Mouse (Mus musculus) forebrain, embryonic 15.5 days (tissue): ENCODE measurements around the gene Atad1. TPM values are rescaled to one million over a fixed set of nuclear protein-coding genes. Genes with fewer than 3 reads are reported as not detected.

Source experiments
- ATAC-seq: fragments of 200-750 bp; cut with Nextera tagmentation; replicated peaks from 2 replicates; pipeline ENCODE4 v1.8.0; 2017; ENCODE audit warnings: mild to moderate bottlenecking, moderate TSS enrichment, moderate library complexity
- H3K27ac ChIP-seq: fragments of 300-500 bp; sonication (generic); replicated peaks from 2 replicates; pipeline ENCODE4 v1.5.1; 2015; ENCODE audit warnings: mild to moderate bottlenecking, inconsistent platforms
- H3K27me3 ChIP-seq: fragments of 300-500 bp; sonication (generic); 2 replicates; pipeline ENCODE4 v1.6.1; 2015; ENCODE audit warnings: inconsistent platforms
- H3K36me3 ChIP-seq: fragments of 300-500 bp; sonication (generic); 2 replicates; pipeline ENCODE4 v1.6.1; 2015; ENCODE audit warnings: mild to moderate bottlenecking, inconsistent platforms
- H3K4me1 ChIP-seq: fragments of 300-500 bp; sonication (generic); 2 replicates; pipeline ENCODE4 v1.6.1; 2015; ENCODE audit warnings: inconsistent platforms
- H3K4me2 ChIP-seq: fragments of 300-500 bp; sonication (generic); replicated peaks from 2 replicates; pipeline ENCODE4 v1.6.1; 2015; ENCODE audit warnings: mild to moderate bottlenecking, inconsistent platforms
- H3K4me3 ChIP-seq: fragments of 300-500 bp; sonication (generic); 2 replicates; pipeline ENCODE4 v1.5.1; 2015; ENCODE audit warnings: mild to moderate bottlenecking, inconsistent platforms
- H3K9ac ChIP-seq: fragments of 300-500 bp; sonication (generic); replicated peaks from 2 replicates; pipeline ENCODE4 v1.6.1; 2015; ENCODE audit warnings: mild to moderate bottlenecking, inconsistent platforms
- H3K9me3 ChIP-seq: fragments of 300-500 bp; sonication (generic); 2 replicates; pipeline ENCODE4 v1.6.1; 2016; ENCODE audit warnings: inconsistent platforms
- WGBS: fragments of 180-500 bp; shearing (Covaris S2); methylation state at CpG from one replicate; pipeline ENCODE4 v1.1.7; 2015; ENCODE audit warnings: mixed read lengths; 5-methylcytosine and 5-hydroxymethylcytosine counted together
- polyA plus RNA-seq: library from polyadenylated mRNA; unstranded; fragments of >200 nt; fragmentation: Nextera tagmentation; extraction: Ambion mirVana; gene quantifications from 2 replicates; pipeline ENCODE4 v1.2.1, GENCODE M21; 2015

Atad1 gene
- polyA plus RNA-seq, 1 experiment from 2014 or later = 120 TPM

DNA sequence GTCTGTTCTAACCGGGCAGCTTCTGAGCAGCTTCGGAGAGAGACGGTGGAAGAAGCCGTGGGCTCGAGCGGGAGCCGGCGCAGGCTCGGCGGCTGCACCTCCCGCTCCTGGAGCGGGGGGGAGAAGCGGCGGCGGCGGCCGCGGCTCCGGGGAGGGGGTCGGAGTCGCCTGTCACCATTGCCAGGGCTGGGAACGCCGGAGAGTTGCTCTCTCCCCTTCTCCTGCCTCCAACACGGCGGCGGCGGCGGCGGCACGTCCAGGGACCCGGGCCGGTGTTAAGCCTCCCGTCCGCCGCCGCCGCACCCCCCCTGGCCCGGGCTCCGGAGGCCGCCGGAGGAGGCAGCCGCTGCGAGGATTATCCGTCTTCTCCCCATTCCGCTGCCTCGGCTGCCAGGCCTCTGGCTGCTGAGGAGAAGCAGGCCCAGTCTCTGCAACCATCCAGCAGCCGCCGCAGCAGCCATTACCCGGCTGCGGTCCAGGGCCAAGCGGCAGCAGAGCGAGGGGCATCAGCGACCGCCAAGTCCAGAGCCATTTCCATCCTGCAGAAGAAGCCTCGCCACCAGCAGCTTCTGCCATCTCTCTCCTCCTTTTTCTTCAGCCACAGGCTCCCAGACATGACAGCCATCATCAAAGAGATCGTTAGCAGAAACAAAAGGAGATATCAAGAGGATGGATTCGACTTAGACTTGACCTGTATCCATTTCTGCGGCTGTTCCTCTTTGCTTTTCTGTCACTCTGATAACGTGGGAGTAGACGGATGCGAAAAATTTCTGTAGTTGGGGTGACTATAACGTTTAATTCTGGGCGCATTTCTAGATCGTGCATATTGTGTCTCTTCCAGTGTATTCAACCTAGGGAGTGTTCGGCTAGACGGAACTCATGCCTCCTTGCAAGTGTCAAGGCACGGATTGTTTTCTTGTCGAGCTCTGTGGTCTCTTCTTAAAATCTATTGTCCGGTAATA, 18.5 kb upstream of the Atad1 start:
- Histone ChIP-seq H3K27me3 (0 out of 2 replicates have a peak, but pooled peaks cover 3% of the 10 kb centered on the region), H3K27ac (peak overlapping the region; percentile 99), H3K36me3 (no peaks in the 10 kb centered on the region), H3K4me3 (peak overlapping the region; percentile 92), H3K9ac (peak overlapping the region; percentile 98), H3K4me2 (peak overlapping the region; percentile 67), H3K4me1 (peaks cover 46% of the 10 kb centered on the region), H3K9me3 (no peaks in the 10 kb centered on the region)
- WGBS = under 1% methylated on average over 67 of the region's 69 CpGs
- ATAC-seq = peak; percentile 14

DNA sequence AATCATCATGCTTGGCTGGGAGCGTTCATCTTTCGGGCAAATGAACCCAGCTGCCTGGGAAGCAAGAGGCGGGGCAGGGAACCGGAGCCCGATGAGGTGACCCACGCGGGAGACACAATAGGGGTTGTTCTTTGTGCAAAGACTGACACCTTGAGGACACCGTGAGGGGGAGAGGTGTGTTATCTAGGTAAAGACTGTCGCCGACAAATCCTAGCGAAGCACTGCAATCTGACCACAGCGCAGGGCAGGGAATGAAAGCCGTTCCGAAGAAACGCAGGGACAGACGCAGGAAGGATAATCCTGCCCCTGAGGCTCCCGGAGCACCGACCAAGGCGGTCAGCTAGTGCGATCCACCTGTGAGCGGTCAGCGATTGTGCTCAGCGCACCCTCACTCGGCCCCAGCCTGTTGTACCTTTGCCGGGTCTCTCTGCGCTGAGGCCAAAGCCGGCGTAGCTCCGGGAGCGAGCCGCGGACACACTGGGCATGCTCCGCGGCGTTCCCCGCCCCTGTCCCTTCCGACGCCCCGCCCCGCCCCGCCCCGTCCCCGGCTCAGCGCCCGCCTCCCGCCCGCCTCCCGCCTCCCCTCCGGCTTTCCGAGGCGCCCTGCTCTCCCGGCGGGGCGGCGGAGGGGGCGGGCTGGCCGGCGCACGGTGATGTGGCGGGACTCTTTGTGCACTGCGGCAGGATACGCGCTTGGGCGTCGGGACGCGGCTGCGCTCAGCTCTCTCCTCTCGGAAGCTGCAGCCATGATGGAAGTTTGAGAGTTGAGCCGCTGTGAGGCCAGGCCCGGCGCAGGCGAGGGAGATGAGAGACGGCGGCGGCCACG, 17.5 kb upstream of the Atad1 start, which contains the start of gene Pten:
TSS of gene Pten (plus strand) at position 598 of the 826 bp plus-strand sequence.
- under 1% methylated on average over 52 of the region's 77 CpGs for WGBS
- H3K4me2 ChIP-seq = peak within 1 kb of the TSS; percentile 72
- peak within 1 kb of the TSS; percentile 92 for H3K4me3 ChIP-seq
- H3K27me3 ChIP-seq = 0 out of 2 replicates have a peak, but pooled peaks cover 3% of the 10 kb centered on the region
- H3K36me3 ChIP-seq = no peaks in the 10 kb centered on the region
- peaks cover 38% of the 10 kb centered on the region for H3K4me1 ChIP-seq
- H3K9me3 ChIP-seq = no peaks in the 10 kb centered on the region
- H3K9ac ChIP-seq = peak within 1 kb of the TSS; percentile 98
- H3K27ac ChIP-seq = peak within 1 kb of the TSS; percentile 99
- peak; percentile 90 for ATAC-seq

DNA sequence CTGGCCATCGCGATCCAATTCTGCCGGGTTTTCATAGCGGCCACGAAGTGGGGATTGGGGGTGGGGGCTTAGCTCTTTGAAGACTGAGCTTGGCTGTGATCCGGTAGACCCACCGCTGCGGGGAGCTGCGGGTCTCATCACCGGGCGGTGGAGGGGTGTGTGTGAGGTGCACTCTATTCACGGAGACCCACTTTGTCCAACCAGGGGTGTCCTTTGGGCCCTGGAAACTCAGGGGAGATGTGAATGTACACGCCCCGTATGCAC, 17.0 kb upstream of the Atad1 start:
- under 1% methylated on average over 14 of the region's 14 CpGs for WGBS
- Histone ChIP-seq H3K4me1 (peaks cover 36% of the 10 kb centered on the region), H3K9me3 (no peaks in the 10 kb centered on the region), H3K4me3 (peak overlapping the region; percentile 92), H3K9ac (peak overlapping the region; percentile 74), H3K36me3 (no peaks in the 10 kb centered on the region), H3K27ac (peak overlapping the region; percentile 99), H3K27me3 (0 out of 2 replicates have a peak, but pooled peaks cover 3% of the 10 kb centered on the region), H3K4me2 (peak overlapping the region; percentile 72)
- ATAC-seq = peak; percentile 62

DNA sequence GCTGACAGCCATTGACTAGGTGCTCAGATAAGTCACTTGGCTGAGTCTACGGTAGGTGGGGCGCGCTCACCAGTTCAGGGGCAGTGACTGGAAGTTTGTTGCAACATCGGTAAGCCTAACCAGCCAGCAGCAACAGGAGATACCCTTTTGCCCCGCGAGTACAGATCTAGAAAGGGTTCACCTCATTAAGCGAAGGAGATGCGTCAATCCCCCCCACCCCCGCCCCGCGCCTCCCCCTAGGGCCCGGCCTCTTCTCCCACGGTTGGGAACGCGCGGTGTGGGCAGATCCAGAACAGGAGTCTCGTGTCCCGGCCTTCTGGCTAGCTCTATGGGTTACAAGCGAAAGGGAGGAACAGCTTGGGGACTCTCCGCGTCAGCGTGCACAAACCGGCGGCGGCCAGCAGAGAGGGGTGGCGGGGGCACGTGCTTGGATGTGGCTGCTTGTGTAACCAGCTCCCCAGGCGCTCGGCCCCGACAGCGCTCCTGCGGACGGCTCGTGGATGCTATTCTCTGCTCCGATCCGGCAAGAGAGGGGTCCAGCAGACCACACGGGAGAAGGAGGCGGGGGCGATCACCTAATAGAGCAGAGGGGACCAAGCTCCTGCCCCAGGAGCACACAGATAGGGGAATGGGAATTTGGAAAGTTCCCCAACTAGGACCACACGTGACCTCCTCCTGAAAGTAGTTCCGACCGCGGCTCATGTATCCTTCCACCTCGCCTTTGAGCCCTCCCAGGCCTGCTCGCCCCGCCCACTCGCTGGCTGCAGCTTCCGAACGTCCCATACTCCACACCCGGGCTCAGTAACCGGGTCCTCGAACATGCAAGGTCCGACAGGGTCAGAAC, 16.4 kb upstream of the Atad1 start:
- H3K9ac ChIP-seq = peak overlapping the region; percentile 74
- peak overlapping the region; percentile 72 for H3K4me2 ChIP-seq
- no peaks in the 10 kb centered on the region for H3K9me3 ChIP-seq
- peak overlapping the region; percentile 99 for H3K27ac ChIP-seq
- ATAC-seq = peak; percentile 78
- peak overlapping the region; percentile 92 for H3K4me3 ChIP-seq
- no peaks in the 10 kb centered on the region for H3K36me3 ChIP-seq
- H3K27me3 ChIP-seq = 0 out of 2 replicates have a peak, but pooled peaks cover 3% of the 10 kb centered on the region
- WGBS = under 1% methylated on average over 52 of the region's 53 CpGs
- H3K4me1 ChIP-seq = peaks cover 33% of the 10 kb centered on the region

DNA sequence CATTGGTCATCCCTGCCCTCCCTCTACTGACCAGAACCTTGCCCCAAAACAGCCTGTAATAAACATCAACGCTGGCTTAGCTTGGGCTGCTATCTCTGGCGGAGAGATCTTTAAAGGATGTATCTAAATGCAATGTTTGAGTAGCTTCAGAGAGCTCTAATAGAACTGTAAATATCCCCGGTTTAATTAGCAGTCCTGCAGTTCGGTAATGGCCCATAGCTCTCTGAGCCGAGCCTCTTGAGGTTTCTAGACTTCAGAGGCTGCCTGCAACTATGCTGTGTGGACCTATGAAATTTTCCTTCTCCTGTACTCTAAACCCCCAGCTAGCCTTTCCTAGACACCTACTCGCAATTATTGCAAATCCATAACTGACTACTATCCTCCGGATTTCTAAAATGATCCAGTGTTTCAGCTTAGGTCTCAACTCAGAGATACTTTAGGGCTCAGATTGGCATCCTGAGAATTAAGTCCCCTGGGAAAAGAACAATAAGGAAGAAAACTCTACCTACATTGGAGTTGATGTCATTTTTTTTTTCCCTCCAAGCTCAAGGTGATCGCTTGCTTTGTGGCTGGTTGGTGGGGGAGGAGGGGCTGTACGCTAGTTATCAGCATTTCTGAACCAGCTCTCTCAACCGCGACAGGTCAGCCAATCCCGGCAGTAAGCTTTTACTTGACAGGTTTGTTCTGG, 15.7 kb upstream of the Atad1 start:
- H3K27ac ChIP-seq = peak overlapping the region; percentile 99; the same call in 1 of the 2 replicates
- H3K9ac ChIP-seq = peak overlapping the region; percentile 74
- 3% methylated on average over 12 of the region's 12 CpGs for WGBS
- no peak for ATAC-seq
- no peaks in the 10 kb centered on the region for H3K9me3 ChIP-seq
- peak overlapping the region; percentile 72 for H3K4me2 ChIP-seq
- peak overlapping the region; percentile 92 for H3K4me3 ChIP-seq
- H3K36me3 ChIP-seq = no peaks in the 10 kb centered on the region
- peaks cover 26% of the 10 kb centered on the region for H3K4me1 ChIP-seq
- H3K27me3 ChIP-seq = 0 out of 2 replicates have a peak, but pooled peaks cover 3% of the 10 kb centered on the region

DNA sequence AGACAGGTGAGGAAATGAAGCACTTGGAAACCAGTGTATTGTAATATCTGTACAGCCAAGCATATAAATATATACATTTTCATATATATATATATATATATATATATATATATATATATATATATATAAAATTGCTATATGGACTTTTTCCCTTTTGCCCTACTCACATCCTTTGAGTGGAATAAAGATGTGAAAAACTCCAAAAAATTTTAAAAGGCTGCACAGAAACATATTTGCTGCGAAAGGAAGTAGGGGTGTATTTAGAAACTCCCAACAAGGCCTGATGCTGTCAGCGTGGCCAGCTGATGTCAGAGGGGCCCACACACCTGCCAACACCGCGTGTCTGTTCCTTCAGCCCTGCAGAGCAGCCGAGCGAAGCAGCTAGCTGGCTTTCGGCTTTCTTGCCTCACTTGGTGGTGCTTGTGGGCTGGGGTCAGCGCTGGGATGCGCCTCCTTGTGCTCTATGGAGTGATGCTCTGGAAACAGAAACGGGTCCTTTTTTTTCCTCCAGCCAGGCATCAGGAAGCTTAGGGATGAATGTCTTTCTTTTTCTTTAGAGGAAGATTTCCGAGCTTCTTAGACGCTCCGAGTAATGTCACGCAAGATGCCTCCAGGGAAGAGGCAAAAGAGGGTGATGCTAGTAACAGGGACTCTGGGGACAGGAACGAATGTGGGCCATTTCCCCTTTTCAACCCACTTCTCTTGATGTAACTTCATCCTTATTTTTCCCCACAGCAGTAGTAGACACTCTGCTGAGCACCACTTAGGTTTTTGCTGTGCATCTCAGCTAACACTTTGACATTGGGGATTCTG, 14.8 kb upstream of the Atad1 start:
- peaks cover 19% of the 10 kb centered on the region for H3K4me1 ChIP-seq
- peak overlapping the region; percentile 72; the same call in 1 of the 2 replicates for H3K4me2 ChIP-seq
- no peak overlapping the region for H3K27ac ChIP-seq
- no peaks in the 10 kb centered on the region for H3K9me3 ChIP-seq
- H3K36me3 ChIP-seq = no peaks in the 10 kb centered on the region
- no peak for ATAC-seq
- H3K4me3 ChIP-seq = no peak overlapping the region
- 0 out of 2 replicates have a peak, but pooled peaks cover 3% of the 10 kb centered on the region for H3K27me3 ChIP-seq
- no peak overlapping the region for H3K9ac ChIP-seq
- WGBS = 18% methylated on average over 15 of the region's 15 CpGs

DNA sequence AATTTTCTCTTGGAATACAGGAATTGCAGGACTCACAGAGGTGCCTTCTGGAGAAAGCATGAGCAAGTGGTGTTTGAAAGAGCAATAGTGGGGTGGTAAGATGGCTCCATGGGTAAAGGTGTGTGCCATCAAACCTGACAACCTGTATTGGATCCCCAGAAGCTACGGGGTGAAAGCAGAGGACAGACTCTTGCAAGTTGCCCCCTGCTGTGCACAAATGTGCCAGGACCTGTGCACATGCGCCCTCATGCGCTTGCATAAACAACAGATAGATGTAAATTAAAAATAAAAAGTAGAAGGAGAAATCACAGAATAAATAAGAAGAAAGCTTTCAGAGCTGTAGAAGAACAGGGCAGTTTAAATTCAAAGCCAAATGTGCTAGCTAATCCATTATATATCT, 13.8 kb upstream of the Atad1 start:
- Histone ChIP-seq H3K4me3 (no peak overlapping the region), H3K36me3 (no peaks in the 10 kb centered on the region), H3K27me3 (0 out of 2 replicates have a peak, but pooled peaks cover 3% of the 10 kb centered on the region), H3K27ac (no peak overlapping the region), H3K9me3 (no peaks in the 10 kb centered on the region), H3K9ac (no peak overlapping the region), H3K4me2 (no peak overlapping the region), H3K4me1 (peaks cover 15% of the 10 kb centered on the region)
- no peak for ATAC-seq
- WGBS = 79% methylated on average over 3 of the region's 3 CpGs

DNA sequence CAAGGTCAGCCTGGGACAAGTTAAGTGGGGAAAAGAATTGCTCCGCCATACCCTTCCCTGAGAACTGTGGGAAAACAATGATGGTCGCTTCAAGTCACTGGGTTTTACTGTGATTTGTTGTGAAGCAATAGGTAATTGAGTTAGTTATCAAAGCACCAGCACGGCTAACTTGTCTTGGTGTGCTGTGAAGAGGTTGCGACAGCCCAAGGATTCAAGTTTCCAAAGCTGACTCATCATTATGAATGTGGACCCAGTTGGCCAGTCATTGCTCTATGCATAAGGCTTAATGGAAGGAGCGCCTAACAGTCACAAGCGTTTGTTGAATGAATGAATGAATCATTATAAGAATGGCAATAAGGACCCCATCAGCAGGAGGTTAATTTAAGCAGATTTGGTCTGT, 12.8 kb upstream of the Atad1 start:
- Histone ChIP-seq H3K27me3 (0 out of 2 replicates have a peak, but pooled peaks cover 3% of the 10 kb centered on the region), H3K27ac (no peak overlapping the region), H3K9me3 (no peaks in the 10 kb centered on the region), H3K36me3 (no peaks in the 10 kb centered on the region), H3K4me3 (no peak overlapping the region), H3K4me1 (peaks cover 15% of the 10 kb centered on the region), H3K9ac (no peak overlapping the region), H3K4me2 (no peak overlapping the region)
- no peak for ATAC-seq
- WGBS = 90% methylated on average over 6 of the region's 6 CpGs

DNA sequence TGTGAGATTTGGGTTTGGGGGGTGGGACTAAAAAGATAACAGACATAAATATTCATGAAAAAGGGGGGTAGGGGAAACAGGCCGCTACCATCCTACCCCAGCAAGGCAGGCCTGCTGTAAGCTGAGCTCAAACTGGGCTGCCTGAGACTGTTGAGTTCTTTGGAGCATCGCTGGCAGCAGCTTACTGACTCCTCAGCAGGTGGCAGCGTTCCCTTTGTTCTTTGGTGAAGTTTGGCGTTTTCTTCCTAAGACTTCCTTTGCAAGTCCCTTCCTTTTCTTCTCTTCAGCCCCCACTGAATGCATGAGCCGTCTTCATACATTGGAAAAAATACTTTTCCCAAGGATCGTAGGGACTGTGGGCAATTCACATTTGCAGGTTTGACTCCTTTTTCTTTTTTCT, 9.8 kb upstream of the Atad1 start:
- WGBS = 5% methylated on average over 6 of the region's 6 CpGs
- H3K9ac ChIP-seq = no peak overlapping the region
- H3K27me3 ChIP-seq = 0 out of 2 replicates have a peak, but pooled peaks cover 3% of the 10 kb centered on the region
- no peak for ATAC-seq
- no peak overlapping the region for H3K27ac ChIP-seq
- H3K4me3 ChIP-seq = no peak overlapping the region
- no peaks in the 10 kb centered on the region for H3K36me3 ChIP-seq
- H3K4me1 ChIP-seq = peaks cover 2% of the 10 kb centered on the region
- no peaks in the 10 kb centered on the region for H3K9me3 ChIP-seq
- H3K4me2 ChIP-seq = no peak overlapping the region

DNA sequence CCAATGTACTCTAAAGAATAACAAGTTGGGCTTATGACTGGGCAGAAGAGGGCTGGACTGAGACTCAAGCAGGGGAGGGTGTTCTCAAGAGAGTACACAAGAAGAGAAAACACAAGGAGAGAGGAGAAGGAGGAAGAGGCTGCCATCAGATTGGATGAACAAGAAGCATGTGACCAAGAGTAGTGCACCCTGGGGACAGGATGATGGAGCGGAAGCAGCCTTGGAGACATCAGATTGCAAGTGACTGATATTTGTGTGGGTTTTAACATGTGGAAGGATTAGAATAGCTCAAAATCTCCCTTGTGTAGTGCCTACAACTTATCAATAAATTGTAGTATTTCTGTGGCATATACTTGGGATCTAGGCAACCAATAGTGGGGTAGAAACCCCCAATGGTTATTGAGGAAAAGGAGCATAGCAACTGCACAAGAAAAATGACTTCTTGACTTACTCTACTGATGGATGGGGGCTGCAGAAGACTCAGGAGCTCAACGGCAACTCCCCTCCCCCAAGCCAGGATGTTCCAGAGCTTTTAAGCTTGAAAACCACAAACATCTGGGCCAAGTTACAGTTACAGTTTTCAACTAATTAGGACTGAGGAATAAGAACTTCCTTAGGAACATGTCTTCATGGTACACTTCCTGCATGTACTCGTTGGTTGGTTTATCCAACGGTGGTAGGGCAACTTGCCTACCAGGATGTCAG, 1.2 kb upstream of the Atad1 start:
- H3K4me2 ChIP-seq = no peak overlapping the region
- ATAC-seq = no peak
- no peak overlapping the region for H3K9ac ChIP-seq
- no peaks in the 10 kb centered on the region for H3K9me3 ChIP-seq
- H3K36me3 ChIP-seq = no peaks in the 10 kb centered on the region
- WGBS = 93% methylated on average over 4 of the region's 4 CpGs
- H3K27ac ChIP-seq = no peak overlapping the region
- no peaks in the 10 kb centered on the region for H3K4me1 ChIP-seq
- no peak overlapping the region for H3K4me3 ChIP-seq
- H3K27me3 ChIP-seq = no peaks in the 10 kb centered on the region
